Mouse (Mus musculus): ENCODE data around the gene Gm42674.
A peak's percentile ranks its signal among the peaks of the same experiment; 100 is the strongest.

The Gm42674 gene

DNA sequence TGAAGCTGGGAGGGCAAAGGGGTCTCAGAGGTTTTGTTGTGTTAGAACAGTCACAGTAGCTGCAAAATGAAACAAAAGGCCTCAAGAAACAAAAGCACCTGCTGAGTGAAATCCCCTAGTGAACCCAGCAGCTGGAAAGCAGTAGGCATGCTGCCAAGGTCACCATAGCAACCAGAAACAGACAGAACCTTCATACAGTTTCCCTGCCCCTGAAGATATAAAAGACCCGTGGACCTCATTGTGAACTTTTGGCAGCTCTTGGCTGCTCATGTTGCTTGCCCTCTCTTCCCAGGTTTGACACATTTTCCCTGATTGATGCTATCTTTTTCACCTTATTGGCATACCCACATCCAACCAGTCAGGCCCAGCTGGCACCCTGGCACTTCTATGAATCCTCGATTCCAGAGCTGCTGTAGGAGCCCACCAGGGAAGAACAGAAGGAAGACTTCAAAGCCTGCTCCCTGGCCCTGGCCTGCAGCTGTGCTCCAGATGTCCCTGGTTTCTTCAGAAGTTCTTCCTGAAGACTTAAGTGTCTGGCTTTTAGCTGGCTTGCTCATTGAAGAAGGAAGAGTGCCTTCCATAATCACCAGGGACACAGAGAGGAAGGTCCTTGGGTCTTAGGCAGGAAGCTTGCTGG is 21.8 kb downstream of the Gm42674 start:
- DNase-seq (ENCODE audit: low spot score in 2 of 2), result no peak

DNA sequence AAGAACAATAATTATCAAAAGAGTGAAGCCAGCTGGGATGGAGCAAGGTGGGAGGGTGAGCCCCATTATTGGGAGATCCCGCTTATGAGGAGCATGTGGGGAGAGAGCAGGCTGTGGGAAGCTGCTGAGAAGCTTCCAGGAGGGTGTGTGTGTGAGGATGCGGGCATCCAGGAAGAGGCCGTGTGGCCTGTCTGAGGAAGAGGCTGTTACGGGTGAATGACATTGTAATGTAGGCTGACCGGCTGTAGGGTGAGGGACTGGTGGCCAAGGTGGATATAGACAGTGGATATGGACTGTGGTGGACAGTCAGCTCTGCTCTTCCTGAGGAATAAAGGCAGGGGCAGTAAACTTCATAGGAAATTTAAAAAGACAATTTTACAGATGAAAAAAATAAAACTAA is 23.8 kb downstream of the Gm42674 start:
- no peak for DNase-seq (ENCODE audit: low spot score in 2 of 2)

DNA sequence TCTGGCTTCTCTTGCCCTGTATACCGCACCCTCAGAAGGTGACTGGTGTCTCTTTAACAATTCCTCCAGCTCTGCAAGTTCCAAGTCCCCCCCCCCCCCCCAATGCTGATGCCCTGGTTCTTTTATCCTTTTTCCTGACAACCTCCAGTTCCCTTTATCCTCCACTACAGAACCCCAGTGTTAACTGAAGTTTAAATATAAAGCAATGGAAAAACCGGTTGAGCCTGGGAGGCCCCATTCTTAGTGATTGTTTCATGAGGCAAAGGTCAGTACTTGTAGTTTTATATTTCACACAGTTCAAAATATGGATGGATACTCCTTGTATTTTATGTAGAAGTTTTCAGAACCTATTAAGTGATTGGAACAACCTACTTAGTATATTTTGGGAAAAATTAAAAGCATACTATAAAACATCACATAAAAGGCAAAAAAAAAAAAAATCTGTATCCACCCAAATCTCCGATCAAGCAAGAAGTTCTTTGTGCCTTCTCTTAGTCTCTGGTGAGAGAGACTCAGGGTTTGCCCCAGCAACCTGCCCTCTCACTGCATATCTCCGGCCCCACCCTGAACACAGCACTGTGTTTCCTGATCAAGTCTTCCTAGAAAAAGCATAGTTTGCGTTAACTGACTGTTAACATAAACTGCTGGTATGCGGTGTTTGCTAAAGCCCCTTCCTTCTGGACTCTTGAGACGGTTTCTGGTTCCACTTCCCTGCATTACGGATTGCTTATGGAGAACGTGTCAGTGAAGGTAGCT is 24.7 kb downstream of the Gm42674 start:
- no peak for DNase-seq (ENCODE audit: low spot score in 2 of 2)

DNA sequence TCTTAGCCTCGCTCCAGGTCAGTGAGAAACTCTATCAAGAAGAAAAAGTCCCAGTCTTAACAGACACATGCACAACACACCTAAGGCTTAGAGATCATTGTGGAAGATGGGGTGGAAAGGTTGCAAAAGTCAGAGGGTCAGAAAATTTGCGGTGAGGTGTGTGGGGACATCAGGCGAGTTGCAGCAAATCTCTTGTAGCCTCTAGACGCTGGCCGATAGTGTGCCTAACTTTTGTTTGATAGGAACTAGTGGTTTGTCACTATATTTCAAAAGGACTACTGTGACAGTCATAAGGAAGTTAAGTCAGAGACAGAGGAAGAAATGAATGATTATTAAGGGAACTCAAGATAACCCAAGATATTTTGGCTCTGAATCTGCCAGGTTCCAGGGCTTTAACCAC is 25.7 kb downstream of the Gm42674 start:
- DNase-seq (ENCODE audit: low spot score in 2 of 2), result no peak

DNA sequence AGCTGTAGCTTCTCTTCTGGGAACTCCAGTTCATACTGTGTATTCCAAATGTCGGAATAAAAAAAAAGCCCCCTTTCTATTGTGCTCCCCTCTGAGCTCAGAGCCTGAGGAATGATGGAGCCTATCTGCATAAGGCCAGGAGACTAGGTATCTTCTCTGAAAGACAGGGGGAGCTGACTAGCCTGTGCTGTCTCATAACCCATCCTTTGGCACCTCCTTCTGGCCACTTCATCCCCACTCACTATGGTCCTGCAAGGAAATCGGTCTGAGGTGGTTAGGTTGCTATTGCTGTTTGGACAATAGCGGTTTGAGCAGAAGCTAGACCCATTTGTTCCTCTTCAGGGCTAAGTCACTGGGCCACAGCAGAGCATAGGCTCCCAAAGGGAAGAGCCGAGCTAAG is 26.1 kb downstream of the Gm42674 start:
- peak in 1 of 2 experiments; percentile 41 for DNase-seq (ENCODE audit: low spot score in 2 of 2)

DNA sequence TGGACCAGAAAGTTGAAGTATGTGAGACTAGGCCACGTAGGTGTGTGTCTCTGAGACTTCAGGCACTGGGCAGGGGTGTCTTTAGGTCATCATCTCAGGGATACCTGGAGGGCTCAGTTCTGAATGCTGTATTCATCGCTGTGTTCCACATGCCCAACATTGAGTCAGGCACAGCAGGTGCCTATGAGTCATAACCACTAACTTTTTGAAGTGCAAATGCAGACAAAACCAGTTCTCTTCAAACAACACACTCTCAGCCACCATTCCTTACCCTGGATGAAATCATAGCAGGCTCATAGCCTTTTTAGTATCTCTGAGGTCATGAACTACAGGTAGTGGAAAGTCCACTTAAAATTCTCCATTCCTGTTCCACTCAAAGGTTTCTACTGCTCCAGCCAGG is 27.6 kb downstream of the Gm42674 start:
- DNase-seq (ENCODE audit: low spot score in 2 of 2), result no peak

DNA sequence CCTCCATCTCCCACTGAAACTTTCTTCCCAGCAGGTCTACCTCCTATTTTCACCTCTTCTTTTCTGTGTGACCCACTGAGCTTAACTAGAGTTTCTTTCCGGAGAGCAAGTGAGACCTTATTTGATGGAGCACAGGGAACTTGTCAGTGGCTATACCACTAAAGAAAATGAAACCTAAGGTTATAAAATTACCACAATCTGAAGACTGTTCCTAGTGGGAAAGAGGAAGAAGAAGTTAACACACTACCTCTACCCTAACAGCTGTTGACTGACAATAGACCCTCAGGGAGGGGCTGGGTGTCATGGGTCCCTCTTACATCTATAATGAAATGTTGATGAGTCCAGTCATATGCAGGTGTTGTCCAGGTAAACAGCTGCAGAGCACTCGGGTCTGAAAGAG is 30.3 kb downstream of the Gm42674 start:
- DNase-seq (ENCODE audit: low spot score in 2 of 2), result no peak

DNA sequence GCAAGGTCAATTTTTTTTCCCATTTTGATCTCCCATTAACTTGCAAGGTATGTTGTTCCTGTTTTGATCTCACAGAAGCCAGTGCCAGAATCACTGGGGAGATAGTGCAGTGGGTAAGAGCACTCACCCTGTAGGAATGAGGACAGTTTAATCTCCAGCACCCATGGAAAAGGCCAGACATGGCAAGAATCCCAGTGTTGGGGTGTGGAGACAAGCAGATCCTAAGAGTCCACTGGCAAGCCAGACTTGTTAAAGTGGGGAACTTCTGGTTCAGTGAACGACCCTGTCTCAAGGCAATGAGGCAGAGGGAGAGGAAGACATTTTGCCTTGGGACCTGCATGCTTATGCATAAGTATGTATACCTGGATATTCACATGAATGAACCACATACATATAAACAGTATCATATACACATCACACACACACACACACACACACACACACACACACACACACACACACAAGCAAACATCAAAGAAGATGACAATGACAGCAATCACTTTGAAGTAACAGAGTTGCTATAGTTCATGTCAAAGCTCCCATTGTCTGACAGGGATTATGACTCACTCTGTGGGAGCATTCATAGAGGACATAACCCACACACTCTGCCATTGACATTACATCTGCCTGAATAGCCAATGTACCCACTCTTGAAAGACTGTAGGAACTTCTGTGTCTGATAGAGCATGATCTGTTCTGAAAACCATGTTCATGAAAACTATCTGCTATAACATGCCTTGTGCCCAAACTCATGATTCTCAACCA is 37.0 kb downstream of the Gm42674 start:
- no peak for DNase-seq (ENCODE audit: low spot score in 2 of 2)

DNA sequence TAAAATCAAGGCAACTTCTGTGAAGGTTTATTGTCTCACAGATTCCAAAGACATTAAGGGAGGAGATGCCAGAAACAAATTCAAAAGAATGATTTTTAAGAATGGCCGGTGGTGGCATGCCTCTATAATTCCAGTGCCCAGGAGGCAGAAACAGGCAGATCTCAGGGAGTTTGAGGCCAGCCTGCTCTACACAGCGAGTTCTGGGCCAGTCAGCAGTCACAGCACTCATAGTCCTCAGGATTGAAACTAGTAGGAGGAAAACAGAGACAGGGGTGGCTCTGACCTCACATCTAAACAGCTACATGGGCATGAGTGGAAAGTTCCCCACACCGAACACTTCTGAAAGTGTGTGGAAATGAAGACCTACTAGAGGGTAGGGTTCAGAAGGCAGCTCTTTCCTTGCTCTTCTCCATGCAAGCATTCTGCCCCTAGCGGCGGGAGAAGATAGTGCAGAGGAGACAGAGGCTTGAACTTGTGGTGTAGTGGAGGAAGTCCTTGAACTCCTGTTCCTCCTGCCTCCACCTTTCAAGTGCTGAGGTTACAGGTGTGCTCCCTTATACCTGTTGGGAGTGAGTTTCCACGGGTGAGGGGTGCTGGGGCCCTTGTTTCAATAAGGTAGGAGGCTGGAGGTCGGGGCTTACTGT is 37.9 kb downstream of the Gm42674 start:
- DNase-seq (ENCODE audit: low spot score in 2 of 2), result peak; percentile 37 to 55

DNA sequence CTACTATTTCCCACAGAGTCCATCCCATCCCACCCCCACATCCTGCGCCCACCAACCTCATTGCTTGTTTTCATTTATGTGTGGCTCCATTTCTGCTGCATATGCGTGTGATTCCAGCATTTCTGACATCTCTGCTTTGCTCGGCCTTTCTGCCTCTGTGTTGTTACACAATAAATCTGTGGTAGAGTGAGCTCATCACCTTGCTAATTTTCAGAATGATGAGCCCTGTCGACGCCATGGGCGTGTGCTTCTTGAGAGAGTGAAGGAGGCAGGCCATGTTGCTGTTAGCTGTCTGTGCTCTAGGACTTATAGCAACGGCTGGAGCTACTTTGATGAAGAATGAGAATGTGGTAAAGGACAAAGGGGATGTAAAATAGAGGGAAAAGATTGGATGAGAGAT is 39.3 kb downstream of the Gm42674 start:
- no peak for DNase-seq (ENCODE audit: low spot score in 2 of 2)

DNA sequence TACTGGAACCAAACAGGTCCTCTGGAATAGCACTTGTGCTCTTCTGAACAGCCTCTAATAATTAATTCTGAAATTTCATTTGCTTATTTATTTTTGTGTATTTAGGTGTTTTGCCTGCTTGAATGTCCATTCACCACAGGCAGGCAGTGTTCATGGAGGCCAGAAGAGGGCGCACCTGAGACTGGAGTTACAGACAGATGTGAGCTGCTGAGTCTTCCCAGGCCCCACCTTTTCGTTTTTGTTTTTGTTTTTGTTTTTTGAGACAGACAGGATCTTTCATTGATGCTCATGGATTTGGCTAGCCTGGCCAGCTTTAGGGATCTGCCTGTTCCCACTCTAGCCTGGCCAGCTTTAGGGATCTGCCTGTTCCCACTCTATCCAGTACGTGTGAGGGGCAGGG is 42.5 kb downstream of the Gm42674 start:
- peak; percentile 30 to 53 for DNase-seq (ENCODE audit: low spot score in 2 of 2)

DNA sequence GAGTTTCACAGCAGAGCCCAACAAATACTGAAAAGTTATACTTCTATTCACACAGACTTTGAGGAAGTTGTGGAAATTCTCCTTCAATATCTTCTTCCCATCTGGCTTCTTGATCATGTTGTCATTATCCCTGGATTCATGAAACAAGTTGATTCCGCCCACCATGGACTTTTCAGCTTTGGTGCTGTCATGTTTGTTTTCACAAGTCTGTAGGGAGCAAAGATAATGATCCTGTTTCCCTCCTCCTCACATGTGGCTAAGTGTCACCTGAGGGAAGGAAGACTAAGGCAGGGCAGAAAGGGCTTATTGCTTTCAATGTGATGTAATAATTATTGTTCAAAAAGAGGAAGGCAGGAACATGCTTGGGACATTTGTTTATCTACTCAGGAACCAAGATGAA is 45.6 kb downstream of the Gm42674 start:
- no peak for DNase-seq (ENCODE audit: low spot score in 2 of 2)

DNA sequence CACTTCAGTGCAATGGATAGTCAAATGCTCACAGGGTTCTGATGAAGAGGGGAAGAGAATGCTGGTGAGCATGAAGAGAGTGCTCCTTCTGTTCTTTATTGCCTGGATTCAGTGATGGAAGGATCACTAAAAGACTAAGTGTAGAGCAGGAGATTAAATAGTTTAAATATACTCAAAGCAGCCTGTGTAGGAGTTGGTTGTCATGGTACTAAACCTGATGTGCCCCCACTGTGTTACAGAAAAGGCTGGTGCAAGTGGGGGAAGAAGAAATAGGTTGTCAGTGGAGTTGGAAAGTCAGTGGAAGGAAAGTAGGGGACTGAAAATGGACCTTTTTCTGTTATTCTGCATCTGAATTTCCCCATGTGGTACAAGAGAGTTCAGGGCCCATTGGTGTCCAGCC is 47.3 kb downstream of the Gm42674 start:
- no peak for DNase-seq (ENCODE audit: low spot score in 2 of 2)

DNA sequence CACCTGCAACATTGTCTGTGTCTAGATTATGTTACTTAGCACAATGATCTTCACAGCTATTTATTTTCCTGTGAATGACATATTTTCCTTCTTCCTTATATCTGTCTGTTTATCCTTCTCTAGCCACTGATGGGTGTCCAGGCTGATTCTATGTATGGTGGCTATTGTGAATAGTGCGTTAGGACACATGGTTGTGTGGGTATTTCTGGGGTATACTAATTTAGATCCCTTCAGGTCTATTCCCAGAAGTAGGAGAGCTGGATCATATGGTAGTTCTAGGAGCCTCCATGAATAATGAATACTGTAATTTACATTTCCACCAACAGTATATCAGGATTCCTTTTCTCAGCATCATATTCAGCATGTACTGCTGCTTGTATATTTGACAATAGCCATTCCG is 48.1 kb downstream of the Gm42674 start:
- no peak for DNase-seq (ENCODE audit: low spot score in 2 of 2)

DNA sequence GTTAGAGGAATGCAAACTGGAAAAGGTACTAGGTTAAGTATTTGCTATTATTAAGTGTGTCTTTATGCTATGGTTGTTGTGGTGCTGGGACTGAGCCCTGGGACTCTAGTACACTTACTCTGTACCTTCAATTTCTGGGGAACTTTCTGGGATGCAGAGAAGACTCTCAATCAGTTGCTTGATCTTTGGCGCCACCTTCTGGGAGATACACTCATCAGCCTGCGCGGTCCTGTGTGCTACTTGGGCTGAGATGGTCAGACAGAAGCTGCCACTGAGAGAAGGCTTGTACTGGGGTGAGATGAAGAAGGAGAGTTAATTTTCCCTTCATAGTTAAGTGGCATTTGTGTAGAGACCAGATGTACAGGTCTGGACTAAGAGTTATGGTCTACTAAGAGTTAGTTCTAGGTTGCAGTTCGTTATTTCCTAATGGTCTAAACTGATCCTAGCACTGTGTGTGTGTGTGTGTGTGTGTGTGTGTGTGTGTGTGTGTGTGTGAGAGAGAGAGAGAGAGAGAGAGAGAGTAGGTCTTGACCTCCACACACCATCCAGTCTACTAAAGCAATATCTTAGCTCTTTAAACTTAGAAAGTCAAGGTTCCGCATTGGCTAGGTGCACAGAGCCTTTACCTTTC is 51.3 kb downstream of the Gm42674 start:
- DNase-seq (ENCODE audit: low spot score in 2 of 2), result peak; percentile 19 to 44

DNA sequence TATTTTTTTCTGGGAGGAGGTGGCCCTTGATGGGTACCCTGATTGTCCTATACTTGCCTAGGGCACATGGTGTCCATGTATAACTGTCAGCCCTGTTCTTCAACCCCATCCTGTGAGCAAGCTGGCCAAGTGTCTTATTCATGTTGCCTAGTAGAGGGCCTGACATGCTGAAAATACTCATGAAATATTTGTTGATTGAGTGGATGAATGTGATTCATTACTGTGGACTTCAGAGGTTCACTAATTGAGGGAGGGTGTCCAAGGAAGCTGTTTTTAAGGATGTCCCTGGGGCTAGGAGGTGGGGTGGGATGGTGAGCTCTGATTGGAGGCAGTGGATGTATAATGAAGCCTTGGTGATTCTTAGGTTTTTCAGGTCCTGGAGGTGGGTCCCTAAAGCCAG is 52.0 kb downstream of the Gm42674 start, which contains the start of gene S100a7a:
Gene S100a7a (plus strand): TSS at position 301 of the 400 bp plus-strand sequence.
- no peak for DNase-seq (ENCODE audit: low spot score in 2 of 2)

Data from natural killer cell, adult 2 months (primary cell).